ENCODE assay signal across 29 mouse cellular contexts in genomic region chr13:118693049-118693448, GRCm38 (mm10). TPM values are rescaled to one million over a fixed set of nuclear protein-coding genes. Genes with fewer than 3 reads are reported as not detected.
"Had no signal": no experiment of that assay in that cellular context is flagged by ENCODE, and none has a peak within 500 bp of the region (broad histone marks: within the 10 kb centered on the region; RNA-seq: fewer than 3 reads in every experiment).

No protein-coding gene starts in this region.

- H3K27me3 ChIP-seq: embryonic facial prominence, embryonic 12.5 days; embryonic facial prominence, embryonic 13.5 days; embryonic facial prominence, embryonic 15.5 days; forebrain, embryonic 12.5 days; forebrain, embryonic 13.5 days; forebrain, embryonic 15.5 days had no signal

- H3K27ac ChIP-seq: embryonic facial prominence, embryonic 10.5 days; embryonic facial prominence, embryonic 12.5 days; embryonic facial prominence, embryonic 13.5 days; embryonic facial prominence, embryonic 15.5 days; forebrain, embryonic 10.5 days; forebrain, embryonic 12.5 days; forebrain, embryonic 13.5 days; forebrain, embryonic 15.5 days; gastrocnemius, adult 2 months; heart, adult 2 months had no signal

- H3K4me2 ChIP-seq: embryonic facial prominence, embryonic 12.5 days; embryonic facial prominence, embryonic 13.5 days; embryonic facial prominence, embryonic 15.5 days; forebrain, embryonic 12.5 days; forebrain, embryonic 13.5 days; forebrain, embryonic 15.5 days had no signal

- H3K36me3 ChIP-seq: embryonic facial prominence, embryonic 10.5 days; embryonic facial prominence, embryonic 12.5 days; embryonic facial prominence, embryonic 13.5 days; embryonic facial prominence, embryonic 15.5 days; forebrain, embryonic 10.5 days; forebrain, embryonic 12.5 days; forebrain, embryonic 15.5 days had no signal

- ATAC-seq: forebrain, embryonic 13.5 days; forebrain, embryonic 14.5 days; forebrain, embryonic 15.5 days; forebrain, embryonic 16.5 days; forebrain, postnatal 0 days had no signal

- H3K9ac ChIP-seq: embryonic facial prominence, embryonic 12.5 days; embryonic facial prominence, embryonic 13.5 days; embryonic facial prominence, embryonic 15.5 days; forebrain, embryonic 12.5 days; forebrain, embryonic 13.5 days; forebrain, embryonic 15.5 days; forebrain, postnatal 0 days had no signal

- H3K4me3 ChIP-seq: embryonic facial prominence, embryonic 10.5 days; embryonic facial prominence, embryonic 12.5 days; embryonic facial prominence, embryonic 13.5 days; embryonic facial prominence, embryonic 15.5 days; erythroblast, embryonic 14.5 days; forebrain, embryonic 10.5 days; forebrain, embryonic 12.5 days; forebrain, embryonic 13.5 days; forebrain, embryonic 15.5 days; gastrocnemius, adult 2 months; heart, adult 2 months had no signal

- DNase-seq: cerebellum, adult 8-10 months; cerebellum, adult 9-10 months; cerebellum, adult 9-11 months; cerebellum, postnatal 10 days; cerebellum, postnatal 14 days; cerebellum, postnatal 25 days; embryo, embryonic 11 days; forebrain, postnatal 0 days; gastrocnemius, adult 2 months; gastrocnemius, postnatal 10 days; gastrocnemius, postnatal 14 days; gastrocnemius, postnatal 25 days; gastrocnemius, postnatal 36 days; heart, adult 11 months; heart, adult 18-20 months; heart, adult 2 months had no signal

- H3K4me1 ChIP-seq: embryonic facial prominence, embryonic 10.5 days; embryonic facial prominence, embryonic 12.5 days; forebrain, embryonic 10.5 days; forebrain, embryonic 12.5 days; forebrain, embryonic 13.5 days; forebrain, embryonic 15.5 days had no signal

- H3K9me3 ChIP-seq: embryonic facial prominence, embryonic 10.5 days; embryonic facial prominence, embryonic 12.5 days; embryonic facial prominence, embryonic 13.5 days; embryonic facial prominence, embryonic 15.5 days; forebrain, embryonic 10.5 days; forebrain, embryonic 12.5 days; forebrain, embryonic 13.5 days; forebrain, embryonic 15.5 days had no signal

RNA-seq across cellular contexts. Expression of gene Fgf10, which starts 23.5 kb away (rescaled TPM):
- total RNA-seq: common myeloid progenitor, adult 5-6 weeks; granulocyte monocyte progenitor cell, adult 5-6 weeks had no signal
- polyA plus RNA-seq: erythroblast, embryonic 14.5 days had no signal
